Mouse (Mus musculus): ENCODE results near the gene Myo15.
"Not testable (repeated sequence)": the region's sequence is repeated elsewhere in the genome, so short reads cannot be mapped to it uniquely, and the experiment has no call there.

The Myo15 gene

DNA sequence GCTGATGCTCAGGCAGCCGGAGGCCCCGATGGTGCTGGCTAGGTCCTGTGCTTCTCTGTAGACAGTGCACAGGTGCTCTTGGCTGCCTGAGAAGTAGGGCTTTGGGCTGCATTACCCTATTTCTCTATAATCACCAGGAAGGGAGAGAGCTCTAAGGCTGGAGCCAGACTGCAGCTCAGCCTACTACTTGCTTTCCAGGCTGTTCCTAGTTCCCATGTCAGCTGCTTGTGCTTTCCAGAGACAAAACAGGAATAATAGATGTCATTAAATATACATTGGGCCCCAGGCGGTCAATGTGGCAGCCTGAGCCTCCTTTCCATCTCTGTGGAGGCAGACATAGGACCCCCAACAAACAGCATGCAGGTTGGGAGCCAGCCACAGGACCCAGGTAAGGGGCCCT is at the start of gene Myo15:
TSS of gene Myo15 (plus strand) at position 301 of the 400 bp plus-strand sequence.
- DNase-seq = no peak

DNA sequence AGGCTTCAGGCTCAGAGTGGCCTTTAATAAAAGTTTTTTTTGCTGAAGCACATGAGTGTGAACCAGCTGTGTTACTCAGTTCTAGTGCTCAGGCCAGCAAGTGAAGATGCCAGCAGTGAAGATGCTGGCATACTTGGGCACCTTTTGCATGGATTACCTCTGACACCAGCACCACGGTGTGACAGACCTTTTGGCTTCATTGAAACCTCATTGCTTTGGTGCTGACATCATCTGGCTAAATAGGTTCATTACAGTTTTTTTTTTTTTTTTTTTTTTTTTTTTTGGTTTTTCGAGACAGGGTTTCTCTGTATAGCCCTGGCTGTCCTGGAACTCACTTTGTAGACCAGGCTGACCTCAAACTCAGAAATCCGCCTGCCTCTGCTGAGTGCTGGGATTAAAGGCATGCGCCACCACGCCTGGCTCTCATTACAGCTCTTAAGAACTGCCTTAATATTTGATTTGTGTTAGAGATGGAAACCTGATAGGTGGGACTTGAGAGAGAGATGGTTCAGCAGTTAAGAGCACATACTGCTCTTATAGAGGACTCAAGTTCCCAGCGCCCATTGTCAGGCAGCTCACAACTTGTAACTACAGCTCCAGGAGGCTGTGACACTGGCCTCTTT is 47.0 kb upstream of the Myo15 start:
- DNase-seq = no peak

DNA sequence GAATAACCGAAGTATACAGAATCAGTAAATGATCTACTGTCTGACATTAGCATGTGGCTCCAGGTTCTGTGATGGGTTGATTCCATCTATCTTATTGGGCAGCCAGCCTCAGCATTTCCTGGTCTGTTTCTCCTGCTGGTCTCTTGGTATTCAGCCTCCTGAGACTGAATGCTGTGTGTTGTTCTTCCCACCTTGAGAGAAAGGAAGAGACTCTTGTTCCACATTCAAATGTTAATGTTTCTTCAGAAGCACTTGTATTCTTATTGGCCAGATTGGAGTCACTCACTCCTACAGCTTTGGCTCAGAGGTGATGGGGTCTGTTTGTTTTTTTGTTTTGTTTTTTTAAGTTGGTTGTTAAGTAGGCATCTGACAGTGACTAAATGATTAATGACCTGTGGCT is 46.1 kb upstream of the Myo15 start:
- DNase-seq = no peak

DNA sequence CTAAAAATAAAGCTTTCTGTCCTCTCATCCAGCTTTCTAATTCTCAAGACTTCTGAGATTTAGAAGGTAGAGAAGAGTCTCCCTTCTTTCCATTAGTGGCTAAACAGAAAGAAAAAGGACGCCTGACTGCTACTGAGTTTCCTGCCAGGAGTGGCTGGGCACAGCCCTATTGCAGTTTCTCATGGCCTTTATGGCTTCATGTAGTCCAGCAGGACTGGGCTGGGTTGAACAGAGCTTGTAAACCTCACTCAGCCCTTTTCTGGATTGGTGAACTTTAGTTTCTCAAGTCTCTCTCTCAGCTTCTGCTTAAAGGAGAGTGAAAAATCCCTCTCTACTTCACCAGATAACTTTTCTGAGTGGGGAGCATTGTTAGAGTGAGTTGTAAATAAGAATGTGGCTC is 42.7 kb upstream of the Myo15 start:
- DNase-seq = no peak

DNA sequence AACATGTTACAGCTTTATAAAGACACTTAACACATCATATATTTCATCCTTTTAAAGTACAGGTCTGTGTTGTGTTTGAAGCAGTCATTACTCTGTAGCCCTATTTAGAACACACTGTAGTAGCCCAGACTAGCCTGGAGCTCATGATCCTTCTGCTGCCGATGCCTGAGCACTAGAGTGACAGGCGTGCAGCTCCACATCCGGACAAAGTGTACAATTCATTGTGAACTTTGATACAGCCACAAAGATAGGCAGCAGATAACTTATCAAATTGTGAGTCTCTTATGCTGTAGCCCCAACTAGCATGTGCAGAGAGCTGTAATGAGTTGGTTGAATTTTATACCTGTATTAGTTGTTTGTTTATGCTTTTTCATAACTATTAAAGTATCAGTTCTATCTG is 41.5 kb upstream of the Myo15 start:
- no peak for DNase-seq

DNA sequence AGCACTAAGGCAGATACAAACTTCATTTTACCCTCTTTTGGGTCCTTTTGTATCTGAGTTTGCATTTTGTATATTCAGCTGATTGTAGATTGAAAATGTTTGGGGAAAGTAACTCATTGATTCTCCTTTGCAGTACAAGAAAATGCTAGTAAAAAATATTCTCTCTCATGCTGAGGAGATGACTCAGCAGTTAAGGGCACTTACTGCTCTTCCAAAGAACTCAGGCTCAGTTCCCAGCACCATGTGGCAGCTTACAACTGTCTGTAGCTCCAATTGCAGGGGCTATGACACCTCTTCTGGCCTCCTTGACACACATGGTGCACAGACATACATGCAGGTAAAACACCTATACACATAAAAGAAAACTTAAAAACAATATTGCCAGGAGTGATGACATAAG is 35.6 kb upstream of the Myo15 start:
- DNase-seq = no peak

DNA sequence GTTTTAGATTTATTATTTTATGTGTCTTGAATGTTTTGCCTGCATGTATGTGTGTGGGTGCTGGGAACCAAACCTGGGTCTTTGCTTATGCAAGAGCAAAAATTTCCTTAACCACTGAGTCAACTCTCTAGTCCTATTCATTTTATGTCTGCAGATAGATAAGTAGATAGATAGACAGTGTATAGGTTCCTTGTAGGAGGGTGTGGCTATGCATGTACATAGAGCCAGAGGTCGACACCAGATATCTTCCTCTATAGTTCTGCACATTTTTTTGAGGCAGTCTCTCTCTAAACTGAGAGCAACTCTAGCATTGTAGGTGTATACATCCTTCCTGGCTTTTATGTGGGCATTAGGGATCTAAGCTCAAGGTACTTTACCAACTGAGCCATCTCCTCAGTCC is 34.0 kb upstream of the Myo15 start:
- DNase-seq = no peak

DNA sequence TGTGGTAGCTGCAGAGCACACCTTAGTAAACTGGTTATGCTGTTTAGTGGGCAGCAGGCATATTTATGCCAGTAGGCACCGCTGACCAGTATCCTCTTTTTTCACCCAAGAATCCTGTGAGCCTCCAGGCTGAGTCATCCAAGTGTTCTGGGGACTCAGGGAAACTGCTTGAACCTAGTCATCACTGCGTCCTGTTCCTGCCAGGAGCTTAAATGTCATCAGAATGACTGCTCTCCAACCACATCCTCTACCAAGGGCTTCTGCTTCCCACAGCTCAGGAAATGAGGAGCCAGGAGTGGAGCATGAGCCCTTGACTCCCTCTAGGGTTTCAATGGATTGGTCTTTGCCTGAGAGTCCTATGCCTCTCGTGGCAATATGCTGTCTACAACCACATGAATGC is 32.5 kb upstream of the Myo15 start:
- no peak for DNase-seq

DNA sequence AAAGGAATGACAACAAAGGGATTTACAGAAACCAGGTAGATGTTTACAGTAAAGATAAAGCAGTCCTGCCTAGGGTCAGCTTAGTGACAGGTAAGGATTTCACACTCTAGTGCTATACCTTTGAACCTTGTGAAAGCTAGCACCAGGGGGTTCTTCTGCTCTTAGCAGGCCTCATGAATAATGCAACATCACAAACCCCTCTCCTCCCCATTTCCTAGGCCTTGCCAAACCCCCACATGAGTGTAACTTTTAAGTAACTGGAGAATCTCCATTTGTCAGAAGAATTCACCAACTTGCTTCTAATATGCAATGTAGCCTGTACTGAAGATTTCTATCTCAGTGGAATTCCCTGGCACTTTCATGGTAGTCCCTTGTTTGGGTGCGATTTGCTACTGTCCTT is 29.5 kb upstream of the Myo15 start:
- not testable (repeated sequence) for DNase-seq

DNA sequence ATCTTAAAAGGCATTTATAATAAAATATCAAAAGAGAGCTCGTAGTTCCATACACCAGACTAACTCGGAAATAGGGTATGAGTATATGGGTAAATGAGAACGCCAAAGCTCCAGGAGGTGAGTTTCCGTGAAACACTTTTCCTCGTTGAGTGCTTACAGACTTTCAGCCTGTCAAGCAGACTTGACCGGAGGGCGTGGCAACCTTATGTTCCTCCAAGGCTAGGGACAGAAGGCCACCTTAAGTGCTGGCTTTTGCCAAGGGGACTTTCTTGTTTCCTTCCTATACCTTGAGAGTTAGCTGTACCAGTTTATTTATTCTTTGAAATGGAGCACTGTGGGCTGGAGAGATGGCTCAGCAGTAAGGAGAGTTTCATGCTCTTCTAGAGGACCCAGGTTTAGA is 29.0 kb upstream of the Myo15 start:
- no peak for DNase-seq

DNA sequence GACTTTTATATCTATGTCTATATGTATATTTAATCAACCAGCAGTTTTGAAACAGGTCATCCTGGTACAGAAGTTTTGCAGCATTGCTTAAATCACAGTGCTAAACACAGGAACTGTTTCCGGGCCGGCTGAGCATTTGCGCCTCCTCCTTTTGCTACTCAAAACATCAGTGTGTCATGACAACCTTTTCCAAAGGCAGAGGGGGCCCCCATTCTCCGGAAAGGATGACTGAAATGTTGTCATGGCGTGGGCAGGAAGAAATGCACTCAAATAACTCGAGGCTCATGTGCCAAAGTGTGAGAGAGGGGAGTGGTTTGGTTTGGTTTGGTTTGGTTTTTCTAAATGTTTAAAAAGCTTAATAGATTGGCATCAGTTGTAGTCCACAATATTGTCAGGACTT is 26.2 kb upstream of the Myo15 start:
- DNase-seq = no peak

DNA sequence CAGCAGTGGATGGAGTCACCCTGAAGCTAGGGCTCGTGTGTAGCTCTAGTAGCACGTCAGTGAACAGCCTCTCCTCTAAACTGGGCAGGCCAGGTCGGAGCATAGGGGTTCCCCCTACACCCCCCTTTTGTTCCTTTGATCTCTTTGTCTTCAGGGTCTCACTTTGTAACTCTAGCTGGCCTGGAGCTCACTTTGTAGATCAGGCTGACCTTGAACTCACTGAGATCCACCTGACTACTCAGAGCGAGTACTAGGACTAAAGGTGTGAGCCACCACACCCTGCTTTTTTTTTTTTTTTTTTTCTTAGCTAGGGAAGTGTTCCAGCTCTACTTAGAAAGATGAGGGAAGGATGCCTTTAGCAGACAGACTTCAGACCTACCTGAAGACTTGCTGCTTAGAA is 25.1 kb upstream of the Myo15 start:
- no peak for DNase-seq

DNA sequence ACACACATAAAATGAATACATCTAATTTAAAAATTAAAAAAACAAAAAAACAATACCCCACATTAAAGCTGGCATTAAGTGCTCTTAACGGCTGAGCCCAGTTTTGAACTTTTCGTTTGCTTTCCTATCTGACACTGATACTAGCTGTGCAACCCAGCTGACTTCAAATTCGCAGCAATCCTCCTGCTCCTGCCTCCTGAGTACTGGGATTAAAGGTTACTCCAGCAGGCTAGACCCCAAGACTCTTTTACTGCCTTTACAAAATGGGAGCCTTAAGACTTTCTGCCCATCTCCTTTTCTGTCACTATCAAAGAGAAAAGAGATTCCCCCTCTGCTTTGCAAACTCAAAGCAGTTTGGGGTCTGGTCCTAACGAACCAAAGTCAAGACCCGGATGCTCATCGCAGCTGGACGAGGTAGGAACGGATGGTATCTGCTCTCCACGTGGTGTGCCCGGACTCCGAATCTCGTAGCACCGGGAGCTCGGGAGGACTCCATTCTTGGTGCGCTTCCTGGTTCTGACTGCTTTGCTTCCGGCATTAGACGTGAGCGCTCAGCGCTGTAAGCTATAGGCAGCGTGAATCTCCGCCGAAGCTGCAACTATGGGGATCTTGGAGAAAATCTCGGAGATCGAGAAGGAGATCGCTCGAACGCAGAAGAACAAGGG is 14.9 kb upstream of the Myo15 start, which contains the start of gene Drg2:
TSS of gene Drg2 (plus strand) at position 512 of the 665 bp plus-strand sequence.
- DNase-seq = peak; percentile 87 to 89

DNA sequence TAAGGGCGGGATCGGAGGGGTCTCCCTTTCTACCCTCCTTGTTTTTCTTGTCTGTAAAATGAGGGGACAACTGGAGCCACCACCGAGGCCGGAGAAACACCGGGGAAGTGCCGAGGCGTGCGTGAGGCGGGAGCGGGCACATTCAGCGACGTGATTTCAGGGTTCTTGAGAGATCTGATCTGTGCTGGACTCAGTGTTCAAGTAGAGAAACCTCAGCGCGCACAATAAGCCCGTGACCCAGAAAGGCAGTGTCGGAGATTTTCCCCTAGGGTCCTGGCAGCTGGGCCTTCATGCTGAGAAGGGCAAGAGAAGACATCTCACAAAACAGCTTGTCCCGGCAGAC is 14.4 kb upstream of the Myo15 start:
- no peak for DNase-seq

DNA sequence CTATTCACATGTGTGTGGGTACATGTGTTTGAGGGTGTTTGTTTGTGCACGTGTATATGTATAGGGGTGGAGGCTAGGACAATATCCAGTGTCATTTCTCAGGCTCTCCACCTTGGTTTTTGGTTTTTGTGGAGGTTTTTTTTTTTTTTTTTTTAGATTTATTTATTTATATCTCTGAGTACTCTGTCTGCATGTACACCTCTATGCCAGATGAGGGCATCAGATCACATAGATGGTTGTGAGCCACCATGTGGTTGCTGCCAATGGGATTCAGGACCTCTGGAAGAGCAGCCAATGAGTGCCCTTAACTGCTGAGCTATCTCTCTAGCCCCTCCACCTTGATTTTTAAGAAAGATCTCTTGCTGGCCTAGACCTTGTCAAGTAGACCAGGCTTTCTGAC is 11.2 kb upstream of the Myo15 start:
- DNase-seq = no peak

DNA sequence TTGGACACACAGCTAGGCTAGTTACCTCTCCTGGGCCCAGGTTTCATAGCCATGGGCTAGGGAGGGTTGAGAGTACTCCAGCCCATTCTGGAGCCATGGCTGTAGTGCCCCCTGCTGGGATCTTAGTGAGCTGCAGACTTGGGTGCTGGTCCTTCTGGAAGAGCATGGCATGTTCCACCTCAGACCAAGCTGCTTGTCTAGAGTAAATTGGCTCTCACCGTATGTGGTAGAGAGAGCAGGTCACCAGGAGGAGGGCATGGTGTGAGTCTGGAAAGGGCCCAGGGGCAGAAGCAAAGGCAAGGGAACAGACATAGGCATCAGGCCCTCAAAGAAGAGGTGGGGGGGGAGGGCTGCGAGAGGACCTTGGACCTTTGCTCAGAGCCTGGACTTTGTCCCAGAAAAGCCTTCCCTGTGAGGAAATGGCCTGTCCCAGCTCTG is 3.2 kb upstream of the Myo15 start:
- peak; percentile 32 to 42 for DNase-seq

DNA sequence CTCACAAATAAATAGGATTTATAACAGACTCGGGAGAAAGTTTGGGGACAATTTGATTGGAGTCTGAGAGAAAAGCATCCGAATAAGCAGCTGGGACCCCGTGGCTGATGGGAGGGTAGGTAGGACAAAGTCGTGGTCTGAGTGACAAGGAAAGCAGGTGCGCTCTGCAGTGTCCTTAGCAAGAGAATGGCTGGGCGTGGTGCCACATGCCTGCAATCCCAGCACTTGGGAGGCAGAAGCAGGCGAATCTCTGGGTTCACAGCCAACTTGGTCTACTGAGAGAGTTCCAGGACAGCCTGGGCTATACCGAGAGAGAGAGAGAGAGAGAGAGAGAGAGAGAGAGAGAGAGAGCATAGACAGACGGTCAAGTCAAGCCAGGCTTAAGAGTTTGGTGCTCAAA is 1.6 kb downstream of the Myo15 start:
- no peak for DNase-seq

DNA sequence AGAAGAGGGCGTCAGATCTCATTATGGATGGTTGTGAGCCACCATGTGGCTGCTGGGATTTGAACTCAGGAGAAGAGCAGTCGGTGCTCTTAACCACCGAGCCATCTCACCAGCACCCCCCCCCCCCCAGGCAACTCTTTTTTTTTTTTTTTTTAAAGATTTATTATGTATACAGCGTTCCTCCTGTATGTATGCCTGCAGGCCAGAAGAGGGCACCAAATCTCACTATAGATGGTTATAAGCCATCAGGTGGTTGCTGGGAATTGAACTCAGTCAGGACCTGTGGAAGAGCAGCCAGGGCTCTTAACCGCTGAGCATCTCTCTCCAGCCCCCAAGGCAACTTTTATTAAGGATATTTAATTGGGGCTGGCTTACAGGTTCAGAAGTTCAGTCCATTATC is 5.4 kb downstream of the Myo15 start:
- DNase-seq = no peak

DNA sequence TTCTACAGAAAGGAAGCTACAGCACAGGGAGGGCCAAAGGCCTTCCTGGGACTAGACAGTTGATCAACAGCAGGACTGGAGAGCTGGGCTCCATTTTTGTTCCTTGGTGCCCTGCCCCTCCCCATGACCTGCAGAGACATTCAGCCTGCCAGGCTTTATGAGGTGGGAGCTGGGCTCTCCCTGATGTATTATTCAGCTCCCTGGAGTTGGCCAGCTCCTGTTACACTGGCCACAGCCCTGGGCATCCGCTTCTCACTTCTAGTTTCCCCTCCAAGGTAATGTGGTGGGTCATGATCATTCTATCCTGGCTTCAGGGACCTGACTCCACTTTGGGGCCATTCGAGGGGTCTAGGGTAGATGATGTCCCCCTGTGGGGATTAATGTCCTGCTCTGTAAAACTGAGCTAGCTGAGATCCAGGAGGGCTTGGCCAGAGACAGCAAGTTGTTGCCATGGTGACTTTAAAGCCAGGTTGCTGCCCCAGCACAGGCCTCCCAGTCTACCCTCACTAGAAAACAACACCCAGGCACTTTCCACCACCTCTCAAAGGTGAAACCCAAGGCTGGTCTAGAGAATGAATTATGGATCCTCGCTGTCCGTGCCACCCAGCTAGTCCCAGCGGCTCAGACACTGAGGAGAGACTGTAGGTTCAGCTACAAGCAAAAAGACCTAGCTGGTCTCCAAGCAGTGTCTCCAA is 6.7 kb downstream of the Myo15 start:
- no peak for DNase-seq

DNA sequence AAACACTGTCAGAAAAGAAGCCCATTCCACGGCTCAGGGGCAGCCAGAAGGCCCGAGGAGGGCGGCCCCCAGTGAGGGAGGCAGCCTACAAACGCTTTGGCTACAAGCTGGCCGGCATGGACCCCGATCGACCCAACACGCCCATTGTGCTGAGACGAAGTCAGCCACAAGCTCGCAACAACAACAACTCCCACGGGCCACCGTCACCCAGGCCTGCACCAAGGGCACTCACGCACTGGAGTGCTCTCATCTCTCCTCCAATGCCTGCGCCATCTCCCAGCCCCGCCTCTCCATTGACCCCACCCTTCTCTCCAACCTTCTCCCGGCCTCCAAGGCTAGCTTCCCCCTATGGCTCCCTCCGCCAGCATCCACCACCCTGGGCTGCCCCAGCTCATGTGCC is 9.0 kb downstream of the Myo15 start:
- no peak for DNase-seq

DNA sequence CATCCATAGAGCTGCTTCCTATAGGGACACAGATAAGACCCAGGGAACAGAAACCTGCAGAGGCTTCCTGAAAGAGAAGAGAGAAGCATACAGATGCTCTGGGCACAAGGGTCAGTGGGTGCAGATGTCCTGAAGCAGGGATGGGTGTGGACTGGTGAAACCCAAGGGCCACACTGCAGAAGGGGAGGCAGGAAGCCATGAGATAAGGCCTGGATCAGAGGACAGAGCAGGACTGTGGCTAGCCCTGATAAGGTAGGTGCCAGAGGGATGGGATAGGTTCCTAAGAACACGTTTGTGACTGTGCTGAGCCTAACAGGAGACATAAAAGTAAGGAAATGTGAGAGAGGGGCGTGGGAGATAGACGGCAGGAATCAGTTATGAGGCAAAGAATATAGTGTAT is 17.1 kb downstream of the Myo15 start:
- no peak for DNase-seq

DNA sequence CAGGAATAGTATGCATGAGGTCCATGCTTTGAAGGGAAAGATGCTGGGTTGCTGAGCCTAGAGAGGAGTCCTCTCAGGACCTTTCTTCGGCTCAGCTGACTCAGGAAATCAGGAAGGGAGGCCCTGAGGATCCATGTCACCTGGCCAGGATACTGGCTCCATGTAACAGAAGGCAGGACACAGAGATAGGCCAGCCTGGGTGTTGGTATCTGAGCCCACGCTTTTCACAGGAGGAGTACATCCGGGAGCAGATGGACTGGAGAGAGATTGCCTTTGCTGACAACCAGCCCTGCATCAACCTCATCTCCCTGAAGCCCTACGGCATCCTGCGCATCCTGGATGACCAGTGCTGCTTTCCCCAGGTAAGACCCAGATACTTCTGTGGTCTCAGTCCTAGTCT is 23.6 kb downstream of the Myo15 start:
- no peak for DNase-seq

DNA sequence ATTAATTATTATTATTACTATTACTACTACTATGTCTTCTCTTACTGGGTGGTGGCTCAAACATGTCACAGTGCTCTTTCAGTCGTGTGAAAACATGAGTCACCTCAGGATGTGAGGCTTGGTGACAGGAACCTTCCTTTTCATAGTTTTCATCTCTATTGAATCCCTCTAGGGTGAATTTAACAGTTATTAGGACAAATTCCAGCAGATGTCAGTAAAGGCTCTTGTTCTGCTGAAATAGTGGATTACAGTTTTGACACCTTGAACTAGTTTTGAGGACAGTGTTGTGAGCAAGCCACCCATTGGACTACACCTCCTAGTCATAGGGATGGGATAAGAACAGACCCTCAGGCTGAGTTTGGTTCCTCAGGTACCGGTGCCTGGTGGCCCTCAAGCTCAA is 26.6 kb downstream of the Myo15 start:
- no peak for DNase-seq

DNA sequence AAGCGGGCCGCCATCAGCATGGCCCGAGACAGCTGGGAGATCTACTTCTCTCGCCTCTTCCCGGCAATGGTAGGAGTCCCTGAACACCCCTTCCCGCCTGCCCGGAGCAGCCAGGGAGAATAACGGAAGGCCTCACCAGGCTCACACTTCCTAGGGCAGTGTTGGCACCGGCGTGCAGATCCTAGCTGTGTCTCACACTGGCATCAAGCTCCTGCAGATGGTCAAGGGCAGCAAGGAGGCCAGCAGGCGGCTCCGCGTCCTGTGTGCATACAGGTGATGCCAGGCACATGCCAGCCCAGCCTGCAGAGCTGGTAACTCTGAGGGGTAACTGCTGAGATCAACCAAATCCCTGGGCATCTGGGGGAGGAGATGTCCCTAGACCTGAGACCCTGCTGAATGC is 38.1 kb downstream of the Myo15 start:
- no peak for DNase-seq

DNA sequence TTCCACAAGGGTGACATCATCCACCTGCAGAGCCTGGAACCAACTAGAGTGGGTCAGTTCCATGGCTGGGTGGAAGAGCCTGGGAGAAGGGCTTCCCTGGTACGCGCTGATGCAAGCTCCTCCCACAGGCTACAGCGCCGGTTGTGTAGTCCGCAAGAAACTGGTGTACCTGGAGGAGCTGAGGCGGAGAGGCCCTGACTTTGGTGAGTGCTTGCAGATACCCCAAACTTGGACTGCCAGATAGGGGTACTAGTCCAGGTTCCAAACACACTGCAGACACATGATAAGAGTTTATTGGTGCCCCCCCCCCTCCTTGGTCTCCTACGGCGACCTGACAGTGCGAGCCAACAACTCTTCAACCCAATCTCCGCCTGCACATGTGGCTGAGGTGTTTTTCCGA is 39.8 kb downstream of the Myo15 start:
- DNase-seq = no peak
